Comparison of ENCODE assay signal across 23 mouse cellular contexts in genomic region chr3:143970771-143971170, GRCm38 (mm10).
"Had no signal": no experiment of that assay in that cellular context is flagged by ENCODE, and none has a peak within 500 bp of the region (broad histone marks: within the 10 kb centered on the region; RNA-seq: fewer than 3 reads in every experiment).

No protein-coding gene starts in this region.

- H3K4me1 ChIP-seq: limb, embryonic 10.5 days; limb, embryonic 13.5 days; liver, embryonic 12.5 days; liver, embryonic 15.5 days; lung, embryonic 15.5 days; midbrain, embryonic 12.5 days; midbrain, embryonic 15.5 days; neural tube, embryonic 12.5 days; neural tube, embryonic 15.5 days had no signal

- H3K27ac ChIP-seq: layer of hippocampus, adult 2 months; limb, embryonic 10.5 days; limb, embryonic 13.5 days; liver, embryonic 12.5 days; liver, embryonic 15.5 days; lung, embryonic 15.5 days; macrophage; midbrain, embryonic 12.5 days; midbrain, embryonic 15.5 days; neural tube, embryonic 12.5 days; neural tube, embryonic 15.5 days; stomach, postnatal 0 days had no signal

- H3K9ac ChIP-seq: limb, embryonic 13.5 days; liver, embryonic 12.5 days; liver, embryonic 15.5 days; lung, embryonic 15.5 days; midbrain, embryonic 12.5 days; midbrain, embryonic 15.5 days; neural tube, embryonic 12.5 days; neural tube, embryonic 15.5 days had no signal

- H3K36me3 ChIP-seq: limb, embryonic 10.5 days; limb, embryonic 13.5 days; liver, embryonic 12.5 days; liver, embryonic 15.5 days; lung, embryonic 15.5 days; midbrain, embryonic 12.5 days; midbrain, embryonic 15.5 days; neural tube, embryonic 12.5 days; neural tube, embryonic 15.5 days had no signal

- H3K4me3 ChIP-seq: layer of hippocampus, adult 2 months; limb, embryonic 10.5 days; limb, embryonic 13.5 days; liver, embryonic 12.5 days; liver, embryonic 15.5 days; lung, embryonic 15.5 days; midbrain, embryonic 12.5 days; midbrain, embryonic 15.5 days; neural tube, embryonic 12.5 days; neural tube, embryonic 15.5 days had no signal

- H3K9me3 ChIP-seq: limb, embryonic 10.5 days; limb, embryonic 13.5 days; liver, embryonic 12.5 days; liver, embryonic 15.5 days; lung, embryonic 15.5 days; midbrain, embryonic 12.5 days; midbrain, embryonic 15.5 days; neural tube, embryonic 12.5 days; neural tube, embryonic 15.5 days had no signal

- H3K4me2 ChIP-seq: limb, embryonic 13.5 days; liver, embryonic 12.5 days; liver, embryonic 15.5 days; lung, embryonic 15.5 days; midbrain, embryonic 12.5 days; midbrain, embryonic 15.5 days; neural tube, embryonic 12.5 days; neural tube, embryonic 15.5 days had no signal

- ATAC-seq: inflammation-experienced regulatory T-cells, adult 6 months; intestine, embryonic 16.5 days; liver, embryonic 12.5 days; midbrain, embryonic 15.5 days had no signal

- H3K27me3 ChIP-seq: limb, embryonic 13.5 days; liver, embryonic 12.5 days; liver, embryonic 15.5 days; lung, embryonic 15.5 days; midbrain, embryonic 12.5 days; midbrain, embryonic 15.5 days; neural tube, embryonic 12.5 days; neural tube, embryonic 15.5 days had no signal

- DNase-seq: layer of hippocampus, adult 9-11 months; liver; lung, adult 18-20 months; right cerebral cortex, adult 18-20 months; right cerebral cortex, postnatal 14 days; right cerebral cortex, postnatal 4 days; thymus, adult 2 months; thymus, postnatal 14 days; thymus, postnatal 4 days had no signal
